Mouse (Mus musculus) olfactory bulb, adult 2 months (tissue): ENCODE measurements at regions not wholly inside any gene's neighbourhood (a gene's known extent, or its start where the extent isn't known, plus 50 kb on each side); places are given as distances from the start of the nearest gene placed in this dataset.

ENCODE experiments used
- CTCF ChIP-seq: fragments of 200-500 bp; IDR thresholded peaks from 2 replicates; pipeline ENCODE4 v1.5.1; 2012; ENCODE audit warnings: low read depth, mild to moderate bottlenecking, low read length, moderate library complexity; ENCODE audit not compliant: insufficient read depth
- POLR2A ChIP-seq: fragments of 200-500 bp; IDR thresholded peaks from 2 replicates; pipeline ENCODE4 v1.6.1; 2012; ENCODE audit warnings: mild to moderate bottlenecking, low read depth, low read length, moderate library complexity; ENCODE audit not compliant: insufficient read depth

GRCm38 (mm10) chr15:74413217-74413616 lies 222.9 kb downstream of the Mroh4 start:
- TF ChIP-seq CTCF (no peak), POLR2A (no peak)
